Mouse (Mus musculus): Measurements from ENCODE around the gene Zfp775. TPM values are rescaled to one million over a fixed set of nuclear protein-coding genes. Genes with fewer than 3 reads are reported as not detected.

The Zfp775 gene
- total RNA-seq, 2 experiments from 2014 or later: 6.5 to 6.9 TPM

GRCm38 (mm10) chr6:48628808-48629660, 27.2 kb downstream of the Zfp775 start:
- no peak for DNase-seq

GRCm38 (mm10) chr6:48629661-48630034, 27.8 kb downstream of the Zfp775 start:
- DNase-seq: no peak

GRCm38 (mm10) chr6:48630831-48631230, 29.0 kb downstream of the Zfp775 start:
- DNase-seq: no peak

- DNase-seq: no peak
Measured at GRCm38 (mm10) chr6:48635105-48635504, 33.2 kb downstream of the Zfp775 start.

- no peak for DNase-seq
Measured at GRCm38 (mm10) chr6:48636515-48636914, 34.7 kb downstream of the Zfp775 start.

GRCm38 (mm10) chr6:48637811-48638500, 36.1 kb downstream of the Zfp775 start:
- DNase-seq: no peak

GRCm38 (mm10) chr6:48638553-48638952, 36.7 kb downstream of the Zfp775 start:
- no peak for DNase-seq

- no peak for DNase-seq
Measured at GRCm38 (mm10) chr6:48641391-48641790, 39.5 kb downstream of the Zfp775 start.

- DNase-seq: no peak
Measured at GRCm38 (mm10) chr6:48642764-48643292, 41.0 kb downstream of the Zfp775 start.

GRCm38 (mm10) chr6:48645660-48646308, 43.9 kb downstream of the Zfp775 start:
- peak; percentile 36 for DNase-seq

- DNase-seq: no peak
Measured at GRCm38 (mm10) chr6:48646309-48646690, 44.4 kb downstream of the Zfp775 start.

GRCm38 (mm10) chr6:48646995-48647394, 45.1 kb downstream of the Zfp775 start, which contains the start of gene Gimap8:
TSS of gene Gimap8 (plus strand) at chr6:48647234.
- DNase-seq: peak; percentile 39

GRCm38 (mm10) chr6:48647611-48648010, 45.7 kb downstream of the Zfp775 start:
- DNase-seq: no peak

- no peak for DNase-seq
Measured at GRCm38 (mm10) chr6:48648779-48649178, 46.9 kb downstream of the Zfp775 start.

- DNase-seq: no peak
Measured at GRCm38 (mm10) chr6:48650041-48650440, 48.2 kb downstream of the Zfp775 start.

- no peak for DNase-seq
Measured at GRCm38 (mm10) chr6:48658721-48659120, 56.9 kb downstream of the Zfp775 start.

- DNase-seq: no peak
Measured at GRCm38 (mm10) chr6:48664750-48665149, 62.9 kb downstream of the Zfp775 start.

- no peak for DNase-seq
Measured at GRCm38 (mm10) chr6:48665471-48665870, 63.6 kb downstream of the Zfp775 start.

GRCm38 (mm10) chr6:48666159-48666586, 64.3 kb downstream of the Zfp775 start:
- no peak for DNase-seq

- DNase-seq: no peak
Measured at GRCm38 (mm10) chr6:48668022-48668421, 66.2 kb downstream of the Zfp775 start.

GRCm38 (mm10) chr6:48669446-48669969, 67.6 kb downstream of the Zfp775 start:
- DNase-seq: no peak

All from gastrocnemius, postnatal 25 days (tissue).